Mouse (Mus musculus) erythroblast, embryonic 14.5 days (primary cell): ENCODE data around the gene Akt1.

Experiments used
- GATA1 ChIP-seq: IDR thresholded peaks from 2 replicates; pipeline ENCODE4 v1.6.1; 2012; ENCODE audit warnings: low read length, inconsistent platforms, mixed read lengths
- TAL1 ChIP-seq: IDR thresholded peaks from 3 replicates; pipeline ENCODE4 v1.6.1; 2012; ENCODE audit warnings: low read length, inconsistent platforms, mixed read lengths

- TF ChIP-seq TAL1 (no peak), GATA1 (no peak)
Observed at GRCm38 (mm10) chr12:112644855-112645506, 29.7 kb downstream of the Akt1 start.
